Mouse (Mus musculus) kidney, postnatal 25 days (tissue): ENCODE measurements around the gene Zmynd11.
A peak's percentile ranks its signal among the peaks of the same experiment; 100 is the strongest.
"Not testable (repeated sequence)": the region's sequence is repeated elsewhere in the genome, so short reads cannot be mapped to it uniquely, and the experiment has no call there.

Source experiments
- DNase-seq, 2 experiments: peaks; one replicate each; pipeline ENCODE4 v3.0.0; 2021; ENCODE audit warnings: mixed read lengths in 2 of 2

The Zmynd11 gene

DNA sequence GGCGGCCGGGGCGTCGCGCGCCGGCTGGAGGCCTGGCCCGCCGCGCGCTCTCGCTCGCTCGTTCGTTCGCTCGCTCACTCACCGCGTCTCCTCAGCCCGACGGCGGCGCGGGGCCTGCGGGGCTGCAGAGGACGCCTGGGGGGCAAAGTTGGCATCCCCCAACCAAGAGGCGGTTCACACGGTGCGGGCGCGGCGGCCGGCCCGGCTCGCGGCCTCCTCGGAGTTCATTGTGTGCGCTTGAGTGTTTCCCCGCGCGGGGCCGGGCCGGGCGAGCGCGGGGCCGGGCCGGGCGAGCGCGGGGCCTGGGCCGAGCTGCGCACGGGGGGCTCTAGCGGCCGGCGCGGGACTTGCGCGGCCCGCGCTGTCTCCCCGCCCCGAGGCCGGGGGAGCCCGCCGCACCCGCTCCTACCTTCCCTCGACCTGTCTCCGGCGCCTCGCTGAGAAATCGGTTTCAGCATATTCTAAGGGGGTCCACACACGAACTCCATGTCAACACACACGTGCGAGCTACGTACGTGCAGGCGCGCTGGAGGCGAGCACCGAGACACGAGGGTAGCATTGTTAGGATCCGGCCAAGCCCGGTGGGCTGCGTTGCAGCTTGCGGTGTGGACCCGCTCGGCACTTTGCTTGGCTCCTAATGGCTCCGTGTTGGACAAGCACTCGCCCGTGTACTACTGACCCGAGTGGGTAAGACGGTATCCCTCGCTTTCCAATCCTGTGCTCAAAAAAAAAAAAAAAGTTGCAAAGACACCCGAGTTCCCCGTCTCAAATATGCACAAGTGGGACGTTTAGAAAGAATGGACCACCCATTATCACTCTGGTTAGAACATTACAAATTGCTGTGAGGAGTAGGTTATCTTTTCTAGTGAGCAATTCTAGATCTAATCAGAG, at the start of gene Zmynd11:
Gene Zmynd11 (minus strand): TSS at position 685 of the 891 bp plus-strand sequence.
- peak; percentile 38 to 63 for DNase-seq

DNA sequence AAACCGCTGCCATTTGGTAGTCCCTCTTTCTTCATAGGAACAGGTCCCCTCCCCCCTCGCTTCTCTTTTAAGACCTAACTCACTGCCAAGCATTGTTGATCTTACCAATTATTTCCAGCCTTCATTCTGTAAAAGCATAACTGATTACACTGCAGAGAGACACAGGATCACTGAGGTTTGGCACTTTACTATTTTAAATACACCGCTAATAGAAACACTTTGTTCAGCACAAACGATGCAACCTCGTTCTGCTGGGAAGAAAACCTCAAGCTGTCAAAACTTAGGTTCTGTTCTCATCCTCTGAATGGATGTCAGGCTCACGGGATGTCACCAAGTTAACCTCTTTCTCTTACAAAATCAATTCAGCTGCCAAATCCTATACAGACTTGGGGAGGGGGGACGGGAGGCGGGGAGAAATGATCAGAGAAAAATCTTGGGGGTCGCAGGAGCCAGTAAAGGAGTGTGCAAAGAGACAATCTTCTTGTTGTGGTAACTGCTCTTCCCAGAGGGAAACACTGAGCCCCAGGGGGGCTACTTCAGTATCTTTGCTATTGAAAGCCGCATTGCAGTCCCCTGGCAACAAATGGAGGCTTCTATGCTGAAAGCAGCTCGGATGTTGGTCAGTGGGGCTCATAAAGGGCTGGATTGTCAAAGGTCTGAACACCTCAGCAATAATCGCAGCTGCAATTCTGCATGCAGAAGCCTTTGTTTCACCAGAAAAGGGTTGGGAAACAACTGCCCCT, 30.9 kb upstream of the Zmynd11 start:
- DNase-seq = no peak

DNA sequence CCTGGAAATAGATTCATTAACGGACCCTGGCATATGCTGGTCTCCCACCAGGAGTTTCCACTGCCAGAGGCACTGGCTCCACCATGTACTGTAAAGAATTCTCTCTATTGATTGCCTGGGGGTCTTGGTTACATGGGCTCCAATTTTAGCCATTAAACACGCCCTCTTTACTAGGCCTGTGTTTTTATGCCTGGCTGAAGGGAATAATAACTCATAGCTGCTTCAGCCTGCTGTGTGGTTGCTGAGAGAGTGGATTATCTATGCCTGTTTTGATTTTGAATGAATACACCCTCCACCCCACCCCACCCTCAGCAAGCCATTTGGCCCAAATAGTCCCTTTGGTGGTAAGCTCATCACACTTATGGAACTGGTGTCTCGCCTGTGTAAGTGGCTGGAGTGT, 20.9 kb upstream of the Zmynd11 start:
- no peak for DNase-seq

DNA sequence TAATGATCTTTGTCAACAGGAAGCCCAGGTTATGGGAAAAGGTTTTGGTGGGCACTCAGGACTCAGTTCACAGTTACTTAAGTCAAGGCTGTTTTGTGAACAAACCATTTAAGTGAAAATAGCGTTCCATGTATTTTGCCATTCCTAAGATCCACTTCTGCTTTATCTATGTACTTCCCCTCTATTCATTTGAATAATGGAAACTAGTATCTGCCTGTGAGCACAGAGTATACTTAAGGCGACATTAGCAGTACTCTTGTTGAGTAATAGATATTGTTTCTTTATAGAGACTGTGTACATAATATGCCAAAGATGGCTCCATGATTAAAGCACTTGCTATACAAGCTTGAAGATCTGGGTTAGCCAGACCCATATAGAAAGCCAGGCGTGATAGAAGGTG, 18.6 kb upstream of the Zmynd11 start:
- DNase-seq = no peak

GRCm38 (mm10) chr13:9775901-9776300, 10.8 kb upstream of the Zmynd11 start:
- DNase-seq = peak; percentile 34 to 47

DNA sequence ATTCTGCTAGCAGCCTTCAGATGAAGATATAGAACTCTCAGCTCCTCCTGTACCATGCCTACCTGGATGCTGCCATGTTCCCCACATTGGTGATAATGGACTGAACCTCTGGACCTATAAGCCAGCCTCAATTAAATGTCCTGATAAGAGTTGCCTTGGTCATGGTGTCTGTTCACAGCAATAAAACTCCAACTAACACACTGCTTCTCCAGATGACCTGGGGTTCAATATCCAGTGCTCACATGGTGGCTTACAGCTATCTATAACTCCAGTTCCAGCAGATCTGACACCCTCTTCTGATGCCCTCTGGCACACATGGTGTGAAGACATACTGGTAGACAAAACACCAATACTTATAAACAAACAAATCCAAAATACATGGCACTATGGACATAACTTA, 8.9 kb upstream of the Zmynd11 start:
- no peak for DNase-seq

- no peak for DNase-seq
Measured at GRCm38 (mm10) chr13:9767279-9767678, 2.1 kb upstream of the Zmynd11 start.

GRCm38 (mm10) chr13:9766497-9766896, 1.4 kb upstream of the Zmynd11 start:
- DNase-seq = no peak

DNA sequence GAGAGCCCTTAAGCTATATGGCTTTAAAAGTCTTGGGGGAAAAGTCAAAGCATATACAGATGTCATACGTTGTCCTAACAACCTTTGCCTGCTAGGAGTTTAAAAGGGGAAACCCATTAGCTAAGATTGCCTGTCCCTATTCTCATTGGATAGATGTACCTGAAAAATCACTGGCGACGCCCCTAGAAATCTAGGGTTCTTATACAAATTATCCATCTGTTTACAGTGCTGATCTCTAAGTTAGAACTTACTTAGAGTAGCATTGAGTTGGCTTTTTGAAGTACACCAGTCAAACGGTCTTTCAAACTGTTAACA, 364 bp upstream of the Zmynd11 start:
- DNase-seq = no peak

GRCm38 (mm10) chr13:9763828-9764645, 1.1 kb downstream of the Zmynd11 start:
- DNase-seq = peak; percentile 73 to 92

DNA sequence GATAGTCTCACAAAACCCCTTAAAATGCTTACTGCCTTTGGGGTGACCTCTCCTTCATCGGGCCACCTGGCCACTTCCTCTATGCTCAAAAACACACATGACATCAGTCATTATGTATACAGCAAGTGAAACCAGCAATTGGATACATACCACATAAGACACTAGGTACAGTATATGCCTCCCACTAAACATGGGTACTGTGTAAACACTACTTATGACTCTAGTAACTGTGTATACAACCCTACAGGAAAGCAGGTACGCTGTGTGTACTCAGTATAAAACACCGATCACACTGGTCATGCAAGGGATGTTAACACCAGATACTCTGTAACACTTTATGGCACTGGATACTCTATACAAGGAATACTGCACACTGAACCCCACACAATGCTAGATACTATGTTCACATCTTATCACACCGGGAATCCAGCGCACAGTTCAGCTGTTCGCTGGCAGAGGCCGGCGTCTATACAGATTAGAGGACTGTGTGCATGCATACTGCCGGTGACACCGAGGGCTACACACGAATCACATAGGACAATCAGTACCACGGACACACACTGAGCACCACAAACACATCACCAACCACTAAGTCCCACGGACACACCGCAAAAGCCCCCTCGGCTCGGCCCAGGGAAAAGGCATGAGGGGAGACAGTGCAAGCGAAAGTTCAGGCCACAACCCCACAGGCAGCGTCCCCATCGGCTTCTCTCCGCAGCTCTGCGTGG, 1.9 kb downstream of the Zmynd11 start:
- peak in 1 of 2 experiments; percentile 23 for DNase-seq

GRCm38 (mm10) chr13:9760057-9760456, 5.1 kb downstream of the Zmynd11 start:
- no peak for DNase-seq

DNA sequence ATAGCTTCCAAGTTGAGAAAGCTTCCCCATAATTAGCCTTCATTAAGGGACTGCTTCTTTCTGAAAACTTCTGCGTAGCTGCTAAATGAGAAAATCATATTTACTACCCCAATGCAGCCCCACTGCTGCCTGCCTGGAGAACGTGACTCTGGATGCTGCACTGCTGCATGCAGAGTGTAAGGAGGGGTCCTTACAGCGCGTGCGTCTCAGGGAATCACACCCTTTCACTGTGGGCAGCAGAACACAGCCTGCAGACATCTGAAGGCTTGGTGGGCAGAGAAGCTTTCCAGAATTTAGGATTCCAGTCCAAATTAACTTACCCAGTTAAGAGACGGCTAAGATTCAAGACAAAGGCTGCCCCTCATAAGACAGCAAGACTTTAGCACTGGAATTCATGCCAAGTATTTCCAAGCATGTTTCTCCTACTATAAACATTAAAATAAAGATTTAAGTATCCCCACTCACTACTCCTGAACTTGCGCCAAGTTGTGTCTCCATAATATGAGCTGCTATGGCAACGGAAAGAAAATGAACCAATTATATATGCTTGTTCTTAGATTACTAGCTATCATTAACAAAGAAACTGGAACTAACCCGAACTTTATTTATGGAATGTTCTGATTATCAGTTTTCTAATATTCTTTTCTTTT, 7.2 kb downstream of the Zmynd11 start:
- no peak for DNase-seq

DNA sequence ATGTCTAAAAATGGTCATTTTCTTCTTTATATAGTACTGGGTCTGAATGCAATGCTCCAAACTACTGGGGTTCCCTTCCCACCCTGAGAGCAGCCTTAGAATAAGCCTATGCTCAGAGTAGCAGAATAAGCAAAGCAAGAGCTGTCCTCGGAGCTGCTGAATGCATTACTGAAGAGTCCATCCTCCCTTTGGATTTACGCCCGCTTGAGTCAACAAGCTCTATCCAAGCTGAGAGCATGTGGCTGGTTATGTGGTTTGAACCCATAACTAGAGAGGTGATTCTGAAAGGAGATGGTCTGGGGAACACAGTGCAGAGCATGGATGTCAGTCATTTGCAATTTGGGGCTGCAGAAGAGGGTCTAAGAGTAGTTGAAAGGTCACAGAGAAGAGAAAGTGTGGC, 11.4 kb downstream of the Zmynd11 start:
- no peak for DNase-seq

- DNase-seq = peak in 1 of 2 experiments; percentile 20
Measured at GRCm38 (mm10) chr13:9750320-9750719, 14.8 kb downstream of the Zmynd11 start.

GRCm38 (mm10) chr13:9749796-9750195, 15.3 kb downstream of the Zmynd11 start:
- no peak for DNase-seq

- DNase-seq = no peak
Measured at GRCm38 (mm10) chr13:9738190-9738589, 26.9 kb downstream of the Zmynd11 start.

DNA sequence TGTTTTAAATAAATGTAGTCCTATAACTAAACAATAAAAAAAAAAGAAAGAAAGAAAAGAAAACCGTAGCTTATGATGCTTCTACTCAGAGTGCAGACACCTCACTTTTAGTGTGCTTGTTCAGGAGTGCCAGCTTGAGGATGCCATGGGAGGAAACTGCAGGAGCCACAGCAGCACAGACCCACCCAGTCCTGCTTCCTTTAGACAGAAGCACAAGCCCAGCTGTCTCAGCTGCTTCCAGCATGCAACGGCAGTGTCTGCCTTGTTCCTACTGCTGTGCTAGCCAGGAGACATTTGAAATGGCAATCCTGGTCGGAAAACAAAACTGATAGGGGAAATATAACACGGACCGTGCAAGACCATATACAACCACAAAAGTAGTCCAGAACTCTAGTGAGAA, 28.1 kb downstream of the Zmynd11 start:
- DNase-seq = peak in 1 of 2 experiments; percentile 49

GRCm38 (mm10) chr13:9732262-9732661, 32.9 kb downstream of the Zmynd11 start:
- not testable (repeated sequence) for DNase-seq

DNA sequence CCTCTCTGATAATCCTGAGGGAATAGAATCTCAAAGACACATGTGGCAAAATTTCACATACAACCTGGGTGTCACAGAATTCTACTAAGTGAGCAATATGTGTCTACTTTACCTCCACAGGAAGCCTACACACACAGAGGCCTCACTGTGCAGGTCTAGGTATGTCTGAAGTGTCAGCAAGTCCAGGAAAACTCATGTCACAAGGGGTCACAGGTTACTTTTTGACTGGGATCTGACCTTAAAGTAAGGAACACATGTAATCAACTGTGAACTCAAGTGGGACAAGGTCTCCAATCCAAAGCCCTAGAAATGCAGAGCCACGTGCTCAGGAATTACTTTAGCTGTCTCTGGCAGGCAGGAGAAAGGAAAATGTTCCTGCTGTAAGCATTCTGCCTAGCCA, 36.1 kb downstream of the Zmynd11 start:
- no peak for DNase-seq

GRCm38 (mm10) chr13:9715224-9715623, 49.9 kb downstream of the Zmynd11 start:
- no peak for DNase-seq
